Mouse (Mus musculus): ENCODE results near the gene Slbp. TPM values are rescaled to one million over a fixed set of nuclear protein-coding genes. Genes with fewer than 3 reads are reported as not detected.

Slbp gene
- total RNA-seq, 2 experiments from 2014 or later, result 38.4 to 42.2 TPM

DNA sequence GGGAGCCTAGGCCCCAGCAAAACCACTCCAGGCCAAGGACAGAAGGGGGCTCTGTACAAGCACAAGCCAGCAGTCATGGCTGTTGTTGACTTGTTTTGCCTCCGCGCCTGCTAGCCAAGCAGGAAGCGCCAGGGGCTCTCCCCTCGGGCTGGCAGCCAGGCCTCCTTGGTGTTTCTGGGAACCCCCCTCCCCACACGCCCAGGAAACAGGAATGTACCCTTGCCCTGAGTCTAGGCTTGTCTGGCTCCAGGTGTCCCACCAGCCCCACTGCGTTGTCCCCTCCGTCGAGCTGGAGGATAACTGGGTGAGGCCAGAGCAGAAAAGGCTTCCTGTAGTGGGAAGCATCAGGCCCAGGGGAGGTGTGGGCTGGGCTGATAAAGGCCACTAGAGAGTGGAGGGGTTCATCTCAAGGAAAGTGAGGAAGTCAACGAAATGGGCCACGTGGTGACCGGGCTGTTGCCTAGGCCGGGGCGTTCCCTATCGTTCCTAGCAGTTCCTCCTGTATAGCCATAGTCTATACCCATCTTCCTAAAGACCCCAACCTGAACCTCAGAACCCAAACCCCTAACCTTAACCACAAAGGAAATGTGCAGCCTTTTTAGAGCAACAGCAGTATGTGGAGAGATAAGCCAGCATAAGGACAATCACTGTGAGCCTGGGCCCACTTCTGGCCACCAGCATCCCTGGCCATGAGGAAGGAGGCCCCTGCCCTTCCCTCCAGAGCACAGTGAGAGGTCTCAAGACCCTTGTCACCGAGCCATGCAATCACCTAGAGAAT lies 29.4 kb upstream of the Slbp start:
- no peak for DNase-seq (ENCODE audit: low spot score in 2 of 2)

DNA sequence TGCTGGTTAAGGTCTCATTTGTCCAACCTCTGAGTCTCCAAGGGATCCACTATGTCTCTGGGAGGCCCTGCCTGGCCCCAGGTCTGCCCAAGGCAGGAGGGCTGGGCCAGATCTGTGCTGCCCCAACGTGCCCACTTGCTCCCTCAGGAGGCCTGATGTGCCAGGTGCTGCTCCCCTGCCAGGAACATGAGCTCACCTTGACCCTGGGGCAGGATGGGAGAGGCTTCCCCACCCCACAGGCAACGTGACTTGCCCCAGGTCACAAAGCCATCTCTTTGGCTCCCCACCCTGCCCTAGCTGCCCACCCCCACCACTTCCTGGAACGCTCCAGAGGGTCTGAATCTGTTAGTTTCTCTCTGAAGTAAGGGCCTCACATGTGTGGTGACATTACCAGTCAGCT lies 28.7 kb upstream of the Slbp start:
- DNase-seq (ENCODE audit: low spot score in 2 of 2), result no peak

DNA sequence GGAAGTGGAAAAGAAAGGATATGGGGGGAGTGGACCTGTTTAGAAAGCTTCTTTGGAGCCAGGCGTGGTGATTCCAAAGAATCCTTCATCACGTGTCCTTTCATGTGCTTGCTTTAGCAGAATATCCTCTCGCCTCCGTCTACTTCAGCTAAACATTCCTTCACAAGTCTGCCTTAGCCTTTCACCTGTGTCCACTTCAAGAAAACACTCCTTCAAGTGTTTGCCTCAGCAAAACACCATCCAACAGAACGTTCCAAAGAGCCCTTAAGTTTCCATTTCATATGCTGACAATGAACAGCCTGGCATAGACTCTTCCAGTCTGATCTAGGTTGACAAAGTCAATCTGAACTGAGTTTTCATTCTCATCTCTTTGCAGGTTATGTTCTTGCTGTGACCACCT lies 25.9 kb upstream of the Slbp start:
- DNase-seq (ENCODE audit: low spot score in 2 of 2), result no peak

DNA sequence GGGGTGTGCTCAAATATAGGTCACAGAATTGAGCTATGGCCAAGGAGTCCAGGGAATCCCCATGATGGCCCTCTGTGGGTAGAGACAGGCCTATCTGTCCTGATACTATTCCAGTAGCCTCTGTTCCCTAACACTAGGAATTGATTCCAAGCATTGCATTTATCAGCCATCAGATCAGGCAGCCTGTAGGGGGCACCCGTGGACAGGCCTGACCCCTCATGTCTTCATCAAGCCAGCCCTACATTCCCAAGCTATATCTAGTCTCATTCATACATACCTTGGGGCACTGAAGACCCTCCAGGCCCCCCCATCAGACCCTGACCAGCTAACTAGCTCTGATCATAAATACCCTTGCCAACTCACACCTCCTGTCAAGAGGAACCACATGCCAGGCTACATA lies 23.6 kb upstream of the Slbp start:
- peak in 1 of 2 experiments; percentile 53 for DNase-seq (ENCODE audit: low spot score in 2 of 2)

DNA sequence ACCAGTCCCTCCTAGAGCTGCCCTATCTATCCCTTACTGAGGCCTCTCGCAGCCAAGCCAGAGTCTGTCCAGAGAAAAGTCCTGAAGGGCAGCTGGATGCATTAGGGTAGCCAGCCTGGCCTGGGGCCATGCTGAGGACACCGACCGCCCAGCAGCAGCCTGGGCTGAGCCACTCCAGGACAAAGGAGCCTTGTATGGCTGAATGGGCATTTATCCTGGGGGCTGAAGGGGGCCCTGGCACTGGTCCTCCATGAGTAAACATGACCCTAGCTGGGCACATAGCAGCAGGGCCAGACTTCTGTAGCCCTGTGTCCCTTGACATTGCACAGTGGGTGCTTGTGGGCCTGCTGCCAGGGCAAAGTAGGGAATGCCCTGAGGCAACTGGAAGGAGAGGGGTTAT lies 22.1 kb upstream of the Slbp start:
- DNase-seq (ENCODE audit: low spot score in 2 of 2), result peak in 1 of 2 experiments; percentile 41

DNA sequence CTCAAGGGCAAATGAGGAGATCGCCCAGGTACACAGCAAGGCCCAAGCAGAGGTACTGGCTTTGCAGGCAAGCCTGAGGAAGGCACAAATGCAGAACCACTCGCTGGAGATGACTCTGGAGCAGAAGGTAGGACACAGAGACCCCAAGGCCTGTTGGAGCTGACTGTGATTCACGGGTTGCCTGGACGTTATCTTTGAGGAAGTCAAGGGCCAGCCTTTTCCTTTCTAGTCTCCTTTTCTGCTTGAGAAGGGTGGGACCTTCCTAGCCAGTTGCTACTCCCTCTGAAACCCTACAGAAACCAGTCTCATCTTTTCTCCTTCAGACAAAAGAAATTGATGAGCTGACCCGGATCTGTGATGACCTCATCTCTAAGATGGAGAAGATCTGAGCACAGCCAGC lies 19.3 kb upstream of the Slbp start:
- DNase-seq (ENCODE audit: low spot score in 2 of 2), result no peak

DNA sequence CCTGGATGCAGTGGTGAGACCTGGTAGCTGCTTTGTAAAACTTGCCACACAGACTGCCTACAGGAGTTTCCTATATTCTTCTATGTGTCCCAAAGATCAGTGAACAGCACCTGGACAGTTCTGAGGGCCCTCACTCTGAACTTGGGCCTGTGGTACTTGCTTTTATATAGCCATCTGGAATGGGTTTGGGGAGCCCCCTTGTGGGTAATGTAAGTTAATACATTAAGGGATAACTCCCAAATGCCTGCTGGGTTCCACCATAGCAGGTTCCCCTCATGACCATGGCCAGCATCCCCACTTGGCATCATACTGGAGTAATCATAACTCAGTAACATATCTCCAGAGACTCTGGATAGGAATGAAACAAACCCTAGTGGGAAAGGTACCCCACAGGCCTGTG lies 15.8 kb upstream of the Slbp start:
- DNase-seq (ENCODE audit: low spot score in 2 of 2), result no peak

DNA sequence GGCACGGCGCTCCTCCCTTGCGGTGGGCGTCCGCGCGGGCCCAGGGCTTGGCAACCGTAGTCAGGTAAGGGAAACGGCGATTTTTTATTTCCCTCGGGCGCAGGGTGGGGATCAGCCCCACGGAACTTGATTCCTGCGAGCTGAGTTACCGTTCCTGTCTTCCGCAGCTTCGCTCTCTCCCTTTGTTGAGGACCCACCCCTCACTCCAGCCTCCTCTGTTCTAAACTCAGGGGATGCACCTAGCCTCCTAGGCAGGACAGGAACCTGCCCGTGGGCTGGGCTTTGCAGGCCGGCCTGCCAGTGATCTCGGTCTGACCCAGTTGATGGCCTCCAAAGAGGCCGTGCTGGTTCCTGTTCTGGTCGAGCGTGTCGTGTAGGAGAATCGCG lies 6.3 kb upstream of the Slbp start:
- no peak for DNase-seq (ENCODE audit: low spot score in 2 of 2)

DNA sequence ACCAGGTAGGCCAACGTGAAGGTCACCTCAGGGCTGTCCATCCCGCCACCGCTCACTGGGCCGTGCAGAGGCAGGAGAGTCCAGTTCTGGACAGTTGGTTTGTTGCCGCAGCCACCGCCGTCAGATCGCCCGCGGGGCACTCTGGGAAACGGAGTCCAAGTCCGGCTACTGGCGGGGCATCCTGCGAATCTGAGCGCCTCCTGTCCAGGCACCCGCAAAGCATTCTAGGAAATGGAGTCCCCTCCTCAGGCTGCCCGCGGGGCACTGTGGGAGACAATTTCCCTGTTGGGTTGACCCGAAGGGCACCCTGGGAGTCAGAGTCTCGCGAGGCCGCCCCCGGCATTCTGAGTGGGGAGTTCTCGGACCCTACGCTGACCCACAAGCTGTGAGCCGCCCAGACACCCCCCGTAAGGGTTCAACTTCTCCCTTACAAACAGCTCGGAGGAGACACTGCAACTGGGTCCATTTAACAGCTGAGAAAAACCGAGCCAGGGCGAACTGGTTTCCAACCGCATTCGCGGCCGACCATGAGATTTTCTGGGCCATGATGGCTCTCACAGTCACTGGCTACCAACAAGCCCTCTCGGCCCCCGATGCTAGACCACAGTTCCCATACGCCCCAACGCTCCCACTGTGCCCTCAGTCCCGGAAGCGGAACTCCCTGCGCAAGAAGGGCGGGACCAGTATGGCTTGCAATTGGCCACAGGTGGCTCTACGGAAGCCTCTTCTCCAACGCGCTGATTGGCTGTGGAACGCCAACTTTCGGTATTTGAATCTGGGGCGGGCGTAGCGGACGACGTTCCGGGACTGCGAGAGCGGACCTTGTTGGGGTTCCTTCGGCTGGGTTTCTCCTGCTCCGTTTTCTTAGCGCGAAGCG lies 5.7 kb upstream of the Slbp start, which contains the start of the genes Tacc3 and Tmem129:
Gene Tacc3, plus strand, starts transcription at position 342 of the 877 bp plus-strand sequence.
Gene Tmem129, minus strand, starts transcription at position 630 of the 877 bp plus-strand sequence.
- DNase-seq (ENCODE audit: low spot score in 2 of 2), result peak; percentile 89 to 96

DNA sequence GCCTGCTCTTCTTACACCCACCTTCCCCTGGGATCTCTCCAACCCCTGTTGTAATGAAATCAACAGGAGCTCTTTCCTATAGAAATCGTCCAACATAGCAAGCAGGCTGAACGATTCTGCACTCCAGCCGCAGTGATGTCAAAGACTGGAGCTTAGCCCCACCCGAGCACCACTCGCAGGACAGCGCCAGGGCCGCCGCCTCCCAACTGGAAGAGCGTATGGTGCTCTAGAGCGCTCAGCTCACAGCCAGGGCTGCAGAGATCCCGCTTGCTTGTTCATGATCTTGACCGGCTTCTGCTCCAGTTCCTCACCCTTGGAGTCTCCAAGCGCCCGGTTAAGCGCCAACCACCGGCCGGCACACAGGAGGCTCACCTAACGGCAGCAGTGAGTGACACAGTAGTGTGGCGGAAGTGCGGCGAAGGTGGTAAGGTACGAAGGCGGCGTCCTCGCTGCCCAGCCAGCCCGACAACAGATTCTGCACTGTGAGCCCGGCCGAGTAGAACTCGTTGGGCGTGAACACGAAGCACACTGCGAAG lies 4.9 kb upstream of the Slbp start:
- peak; percentile 40 to 70 for DNase-seq (ENCODE audit: low spot score in 2 of 2)

DNA sequence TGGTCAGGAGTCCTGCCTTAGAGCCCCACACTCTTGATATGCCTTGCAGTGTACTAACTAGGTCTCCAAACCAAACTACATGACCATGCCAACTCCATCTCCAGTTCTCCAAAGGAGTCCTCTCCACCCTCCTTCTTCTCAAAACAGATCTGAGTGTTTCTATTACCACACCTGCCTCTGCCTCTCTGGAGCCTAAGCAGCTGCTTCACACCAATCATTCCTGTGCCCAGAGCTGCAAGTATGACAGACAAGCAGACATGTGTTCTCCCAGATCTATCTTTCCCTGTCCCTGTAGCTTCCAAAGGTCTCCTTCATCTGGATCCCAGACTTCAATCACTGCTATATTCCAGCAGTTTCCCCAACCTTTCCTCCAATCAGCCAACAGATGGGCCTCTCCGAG lies 4.4 kb upstream of the Slbp start:
- DNase-seq (ENCODE audit: low spot score in 2 of 2), result no peak

DNA sequence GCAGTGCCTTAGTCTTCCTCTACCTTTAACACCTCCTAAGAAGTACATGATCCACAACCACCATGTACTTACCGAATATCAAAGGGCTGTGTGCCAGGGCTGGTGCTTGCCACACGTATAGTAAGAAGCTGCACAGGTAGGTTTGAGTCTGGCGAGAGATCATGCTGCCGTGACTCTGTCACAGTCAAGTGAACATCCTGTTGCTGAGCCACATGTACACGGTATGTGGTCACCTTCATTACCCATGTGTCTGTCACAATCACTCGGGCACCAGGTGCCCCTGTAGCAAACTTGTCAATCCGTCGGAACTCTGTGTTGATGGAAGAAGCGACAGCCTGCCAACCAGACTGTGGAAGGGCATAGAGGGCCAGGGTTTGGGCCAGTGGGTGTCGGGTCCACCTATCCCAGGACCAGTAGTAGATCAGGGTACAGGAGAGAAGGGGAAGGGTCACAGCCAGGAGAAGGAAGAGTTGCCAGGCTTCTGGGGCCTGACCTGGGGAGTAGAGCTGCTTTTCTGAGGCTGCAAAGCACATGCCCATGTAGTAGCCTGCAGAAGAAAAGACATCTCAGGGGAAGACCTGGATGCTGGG lies 3.0 kb upstream of the Slbp start:
- no peak for DNase-seq (ENCODE audit: low spot score in 2 of 2)

DNA sequence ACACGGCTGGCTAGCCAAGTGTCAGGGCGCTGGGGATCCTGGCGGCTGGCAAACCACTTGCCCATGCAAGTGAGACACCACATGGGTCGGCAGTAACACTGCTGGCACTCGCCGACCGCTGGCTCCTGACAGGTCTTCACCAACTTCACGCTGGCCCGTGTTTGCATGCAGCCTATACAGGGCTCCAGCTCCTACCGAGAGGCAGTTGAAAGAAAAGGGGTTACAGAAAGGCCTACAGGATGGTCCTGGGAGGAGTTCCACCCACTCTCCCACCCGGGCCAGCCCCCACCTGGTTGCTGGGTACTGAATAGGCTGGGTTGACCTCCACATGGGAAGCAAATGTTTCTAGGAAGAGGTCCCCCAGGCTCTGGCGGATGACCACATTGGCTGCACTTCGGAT lies 2.0 kb upstream of the Slbp start:
- no peak for DNase-seq (ENCODE audit: low spot score in 2 of 2)

DNA sequence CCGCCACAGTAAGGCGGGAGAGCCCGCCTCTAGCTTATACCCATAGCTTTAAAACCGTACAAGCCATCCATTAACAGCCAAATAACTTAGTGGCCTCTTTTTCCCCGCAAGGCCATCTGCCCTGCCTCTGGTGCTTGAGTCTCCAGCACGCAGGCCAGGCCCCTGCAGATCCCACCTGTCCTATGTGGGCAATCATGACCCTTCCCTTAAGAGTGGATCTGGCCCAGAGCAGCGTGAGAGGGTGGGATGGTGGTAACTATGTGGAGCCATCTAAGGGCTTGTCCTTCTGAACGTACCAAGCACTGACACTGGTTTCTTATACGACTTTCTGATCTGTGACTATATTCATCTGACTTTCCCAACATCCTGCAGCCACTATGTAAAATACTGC lies 404 bp upstream of the Slbp start:
- DNase-seq (ENCODE audit: low spot score in 2 of 2), result no peak

DNA sequence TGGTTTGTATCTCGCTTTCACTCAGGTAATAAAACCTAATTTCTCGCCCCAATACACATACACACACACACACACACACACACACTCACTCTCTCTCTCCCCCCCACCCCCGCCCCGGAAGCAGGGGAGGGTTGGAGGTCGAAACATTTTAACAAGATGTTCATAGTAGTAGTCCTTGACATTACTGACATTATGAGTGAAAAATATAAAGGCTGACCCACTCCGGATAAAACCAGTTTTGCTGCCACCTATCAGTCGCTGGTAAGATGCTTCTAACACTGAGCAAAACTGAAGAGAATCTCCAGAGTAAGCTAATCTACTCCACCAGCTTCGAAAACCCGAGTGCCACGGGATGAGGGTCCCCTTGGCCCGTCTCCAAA lies 843 bp downstream of the Slbp start:
- DNase-seq (ENCODE audit: low spot score in 2 of 2), result no peak

DNA sequence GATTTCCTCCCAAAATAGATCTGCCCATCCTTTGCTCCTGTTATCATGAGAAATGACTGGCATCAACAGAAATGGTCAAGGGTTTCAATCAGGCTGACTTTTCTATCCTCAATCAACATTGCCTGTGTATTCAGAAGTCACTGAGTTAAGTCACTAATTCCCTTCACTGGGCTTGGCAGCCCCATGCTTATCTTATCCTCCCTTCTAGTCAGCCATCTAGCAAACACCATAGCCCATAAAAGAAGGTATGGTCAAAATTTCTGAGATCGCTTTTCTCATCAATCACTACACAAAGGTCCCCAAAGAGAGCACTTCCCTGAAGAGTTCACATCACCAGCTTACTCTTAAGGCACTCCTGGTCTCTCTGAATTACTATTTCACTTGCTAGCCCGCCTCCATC lies 1.4 kb downstream of the Slbp start:
- no peak for DNase-seq (ENCODE audit: low spot score in 2 of 2)

DNA sequence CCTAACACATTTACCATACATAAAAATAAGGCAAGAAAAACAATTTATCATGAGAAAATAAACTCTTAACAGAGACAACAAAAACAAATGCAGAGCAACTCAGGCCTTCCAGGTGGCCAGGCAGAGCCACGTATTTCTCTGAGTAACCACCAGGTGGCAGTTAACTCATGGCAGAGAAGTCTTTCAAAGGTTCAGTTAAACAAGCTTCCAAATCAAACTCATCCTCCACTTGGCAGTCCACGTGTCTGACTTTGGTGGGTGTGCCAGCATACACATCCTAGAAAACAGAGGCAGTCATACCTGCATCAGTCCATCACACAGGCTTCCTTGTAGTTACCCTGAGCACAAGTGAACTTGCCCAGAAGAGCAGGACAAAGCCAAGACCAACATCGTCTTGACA lies 11.7 kb downstream of the Slbp start:
- no peak for DNase-seq (ENCODE audit: low spot score in 2 of 2)

DNA sequence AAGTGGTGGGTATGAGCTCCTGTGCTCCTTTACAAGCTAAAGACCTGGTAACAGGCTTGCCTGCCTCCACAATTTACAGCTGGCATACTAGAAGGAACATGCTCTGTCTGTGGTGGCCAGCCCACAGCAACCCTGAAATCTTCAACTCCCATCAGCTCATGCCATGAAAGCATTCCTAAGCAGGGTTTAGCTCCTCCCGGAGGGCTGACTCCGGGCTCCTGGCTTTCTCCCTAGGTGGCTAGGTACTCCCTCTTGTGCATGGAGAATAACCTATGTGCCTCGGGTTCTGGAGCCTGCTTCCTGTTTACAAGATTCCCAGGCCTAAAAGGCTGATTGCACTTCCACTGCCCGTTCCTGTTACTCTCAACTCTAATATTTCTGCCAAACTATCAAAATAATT lies 13.5 kb downstream of the Slbp start:
- no peak for DNase-seq (ENCODE audit: low spot score in 2 of 2)

DNA sequence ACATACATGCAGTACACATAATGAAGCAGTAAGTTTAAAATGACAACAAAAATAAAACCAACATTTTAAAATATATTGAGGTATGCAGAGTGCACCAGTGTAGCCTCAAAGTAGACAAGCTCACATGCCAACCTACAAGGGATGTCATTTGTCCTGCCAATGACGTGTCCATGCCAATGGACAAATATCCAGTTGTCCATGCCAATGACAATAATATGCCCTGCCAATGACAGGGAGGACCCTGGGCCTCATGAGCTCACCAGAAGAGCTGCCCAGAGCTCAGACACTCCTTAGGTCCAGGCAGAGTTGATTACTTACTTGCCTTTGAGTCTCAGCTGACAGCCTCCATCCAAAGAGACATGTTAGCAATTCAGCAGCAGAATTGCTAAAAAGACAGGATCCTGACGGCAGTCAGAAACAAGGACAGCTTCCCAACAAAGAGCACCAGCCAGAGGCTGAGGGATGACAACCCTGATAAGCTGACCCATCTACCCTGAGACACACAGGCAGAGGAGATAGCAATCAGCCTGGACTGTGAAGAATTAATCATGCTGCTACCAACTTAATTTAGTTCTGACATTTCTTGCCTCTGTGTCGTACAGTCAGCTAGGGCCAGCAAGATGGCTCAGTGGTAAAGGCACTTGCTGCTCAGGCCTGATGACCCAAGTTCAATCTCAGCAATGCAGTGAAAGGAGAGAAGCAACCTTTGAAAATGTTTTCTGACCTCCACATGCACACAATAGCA lies 14.6 kb downstream of the Slbp start:
- no peak for DNase-seq (ENCODE audit: low spot score in 2 of 2)

DNA sequence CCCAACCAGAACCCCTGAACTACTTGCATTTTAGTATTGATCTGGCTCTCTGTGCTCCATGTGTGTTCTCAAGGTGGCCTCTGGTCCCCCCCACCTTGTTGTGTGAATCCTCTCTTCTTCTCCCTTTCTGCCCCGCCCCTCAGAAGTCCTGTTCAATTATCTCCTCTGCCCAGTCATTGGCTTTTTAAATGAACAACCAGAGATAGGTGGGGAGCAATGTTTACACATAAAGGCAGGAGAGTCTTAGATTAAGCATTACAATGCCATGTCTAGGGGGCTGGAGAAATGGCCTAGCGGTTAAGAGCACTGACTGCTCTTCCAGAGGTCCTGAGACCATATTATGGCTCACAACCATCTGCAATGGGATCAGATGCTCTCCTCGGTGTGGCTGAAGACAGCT lies 17.0 kb downstream of the Slbp start:
- DNase-seq (ENCODE audit: low spot score in 2 of 2), result no peak

DNA sequence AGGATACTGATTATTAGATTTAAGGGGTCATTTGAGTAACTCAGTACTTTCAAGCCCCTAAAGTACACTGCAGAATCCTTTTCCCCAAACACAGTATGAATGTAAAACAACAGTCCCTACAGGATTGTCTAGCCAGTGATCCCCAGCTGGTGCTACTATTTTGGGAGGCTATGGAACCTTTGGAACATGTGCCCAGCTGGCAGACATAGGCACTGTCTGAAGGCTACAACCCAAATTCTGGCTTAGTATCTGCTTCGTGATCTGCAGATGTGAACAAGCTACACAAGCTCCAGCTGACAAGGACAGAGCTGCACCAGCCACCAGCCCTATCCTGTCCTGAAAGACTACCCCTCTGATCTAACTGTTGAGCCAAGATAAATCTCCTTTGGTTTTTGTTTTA lies 19.8 kb downstream of the Slbp start:
- no peak for DNase-seq (ENCODE audit: low spot score in 2 of 2)
